Mouse (Mus musculus) mouse trophoblast stem cell (cell line): Measurements from ENCODE around the gene Aif1.

Source experiments
- in situ Hi-C, 2 experiments: fragments of 300-500 bp; cut with MseI, MboI; formaldehyde crosslinking; loops; 2 replicates in 1 of 2; 3 replicates in 1 of 2; pipeline ENCODE4 v1.15.1; 2025

Aif1 gene

DNA sequence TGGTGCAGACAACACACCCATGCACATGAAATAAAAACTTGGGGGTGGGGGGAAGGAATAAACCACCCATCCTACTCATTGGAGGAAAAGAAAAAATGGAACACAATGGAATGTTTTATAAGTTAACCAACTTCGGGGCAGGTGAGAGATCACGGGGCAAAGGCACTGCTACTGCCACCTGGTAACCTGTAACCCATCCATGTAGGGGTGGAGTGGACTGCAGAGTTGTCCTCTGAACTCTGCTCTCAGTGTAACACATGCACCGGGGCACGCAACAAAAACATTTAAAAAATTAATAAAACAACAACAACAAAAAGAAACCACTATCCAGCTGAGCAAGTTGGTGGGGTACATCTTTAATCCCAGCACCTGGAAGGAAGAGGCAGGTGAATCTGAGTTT, 23.7 kb downstream of the Aif1 start:
- in situ Hi-C loops, result no loop called here

DNA sequence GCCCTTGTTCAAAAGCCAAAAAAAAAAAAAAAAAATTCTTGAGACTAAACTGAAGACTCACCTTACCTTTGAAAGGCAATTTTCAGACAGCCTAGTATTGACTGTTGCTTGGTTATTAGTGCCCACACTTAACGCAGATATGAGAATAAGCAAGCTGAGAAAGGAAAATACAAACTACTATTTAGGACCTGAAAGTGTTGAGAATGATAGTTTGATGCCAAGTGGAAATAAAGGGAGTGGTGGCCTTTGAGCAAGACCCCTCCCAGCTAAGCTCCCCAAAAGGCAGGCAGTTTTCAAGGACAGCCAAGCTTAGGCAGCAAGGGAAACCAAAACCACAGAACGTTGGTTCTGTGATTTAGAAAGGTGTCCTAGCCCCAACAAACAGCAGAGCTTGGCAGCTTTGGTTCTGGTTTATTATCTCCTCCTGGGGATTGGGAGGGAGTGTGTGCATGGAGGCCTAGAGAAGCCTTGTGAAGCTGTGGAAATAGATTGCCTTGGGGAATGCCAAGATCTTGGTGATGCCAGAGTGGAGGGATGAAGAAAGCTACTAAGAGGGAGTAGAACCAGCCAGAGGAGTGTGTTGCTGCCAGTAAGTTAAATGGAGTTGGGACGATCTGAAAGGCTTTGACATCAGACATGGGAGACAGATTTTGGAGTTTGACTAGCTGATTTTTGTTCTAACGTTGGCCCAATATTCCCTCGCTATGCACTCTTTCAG, 27.8 kb downstream of the Aif1 start:
- in situ Hi-C loops, result no loop called here

GRCm38 (mm10) chr17:35147348-35147747, 28.5 kb downstream of the Aif1 start:
- in situ Hi-C loops, result no loop called here

- in situ Hi-C loops, result no loop called here
These were observed 29.7 kb downstream of the Aif1 start for GRCm38 (mm10) chr17:35146139-35146538.

- in situ Hi-C loops, result no loop called here
These were observed 33.9 kb downstream of the Aif1 start for GRCm38 (mm10) chr17:35141971-35142370.

DNA sequence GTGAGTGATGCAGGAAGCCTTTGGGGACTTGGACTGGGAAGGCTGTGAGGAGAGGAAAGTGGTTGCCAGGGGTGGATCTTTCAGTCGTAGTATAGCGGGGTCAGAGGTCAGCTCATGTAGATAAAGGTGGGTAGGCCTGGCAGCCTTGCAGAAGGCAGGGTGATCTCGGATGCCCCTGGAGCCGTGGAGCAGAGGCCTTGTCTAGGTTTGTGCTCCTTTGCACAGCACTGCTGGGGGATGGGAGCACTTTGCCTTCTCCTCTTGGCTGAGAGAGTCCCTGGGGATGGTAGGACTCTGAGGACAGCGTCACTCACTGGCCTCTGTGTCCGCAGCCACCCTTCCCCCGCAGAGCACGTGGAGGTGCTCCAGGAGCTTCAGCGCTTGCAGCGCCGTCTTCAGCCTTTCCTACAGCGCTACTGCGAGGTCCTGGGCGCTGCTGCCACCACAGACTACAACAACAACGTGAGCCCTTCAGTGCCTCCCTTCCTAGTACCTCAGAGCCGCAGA, 35.3 kb downstream of the Aif1 start:
- in situ Hi-C loops, result no loop called here

DNA sequence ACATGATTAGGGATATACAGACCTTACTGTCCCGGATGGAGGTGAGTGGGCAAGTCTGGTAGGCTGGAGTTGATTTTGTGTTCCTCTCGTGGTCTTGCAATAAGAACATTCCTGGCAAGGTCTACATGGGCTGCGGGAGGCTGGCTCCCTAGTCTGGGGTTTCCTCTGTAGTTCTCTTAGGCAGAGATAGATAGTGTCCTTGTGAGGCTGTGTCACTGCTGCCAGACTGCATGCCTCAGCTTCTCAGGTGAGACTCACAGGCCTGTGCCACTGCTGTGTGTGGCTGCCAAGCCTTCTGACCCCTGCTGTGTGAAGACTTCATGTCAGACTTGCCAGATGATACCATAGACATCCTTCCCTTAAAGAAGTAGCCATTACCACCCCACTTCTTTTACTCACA, 36.6 kb downstream of the Aif1 start:
- in situ Hi-C loops, result no loop called here

GRCm38 (mm10) chr17:35135591-35136320, 40.1 kb downstream of the Aif1 start:
- in situ Hi-C loops, result no loop called here

DNA sequence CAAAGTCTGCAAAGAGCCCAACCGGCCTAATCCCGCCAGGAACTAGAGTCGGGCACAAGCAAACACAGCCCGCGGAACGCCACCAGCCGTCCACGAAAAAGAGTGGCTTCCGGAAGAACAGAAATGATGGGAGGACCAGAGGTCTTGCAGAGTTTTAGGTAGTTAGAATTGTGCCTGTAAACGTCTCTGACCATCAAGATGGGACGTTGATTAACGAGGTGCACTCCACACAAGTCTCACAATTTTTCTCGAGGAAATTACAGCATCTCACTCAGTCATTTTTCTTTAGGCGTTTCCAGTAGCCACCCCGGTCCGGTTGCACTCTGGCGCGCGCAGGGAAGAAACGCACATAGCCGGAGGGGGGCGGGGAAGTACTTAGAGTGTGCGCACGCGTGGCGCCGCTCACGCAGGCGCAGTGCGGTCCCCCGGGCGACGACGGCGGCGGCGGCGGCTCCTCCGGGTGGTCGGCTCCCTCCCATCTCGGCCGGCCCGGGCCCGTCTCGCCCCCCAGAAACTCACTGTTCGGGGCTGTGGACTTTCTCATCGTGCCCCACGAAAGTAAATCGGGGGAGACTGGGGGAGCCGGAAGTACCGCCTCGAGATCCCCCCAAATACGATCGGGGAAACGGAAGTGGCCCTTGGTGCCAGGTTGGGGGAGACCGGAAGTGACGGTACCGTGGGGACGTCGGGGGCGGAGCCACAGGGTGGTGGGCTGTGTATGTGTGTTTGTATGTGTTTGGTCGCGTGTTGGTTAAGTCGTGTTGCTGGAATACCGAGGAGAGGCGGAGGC, 40.9 kb downstream of the Aif1 start, which contains the start of gene Bag6:
Bag6 (plus strand) TSS at position 378 of the 790 bp plus-strand sequence.
- in situ Hi-C loops, result no loop called here

DNA sequence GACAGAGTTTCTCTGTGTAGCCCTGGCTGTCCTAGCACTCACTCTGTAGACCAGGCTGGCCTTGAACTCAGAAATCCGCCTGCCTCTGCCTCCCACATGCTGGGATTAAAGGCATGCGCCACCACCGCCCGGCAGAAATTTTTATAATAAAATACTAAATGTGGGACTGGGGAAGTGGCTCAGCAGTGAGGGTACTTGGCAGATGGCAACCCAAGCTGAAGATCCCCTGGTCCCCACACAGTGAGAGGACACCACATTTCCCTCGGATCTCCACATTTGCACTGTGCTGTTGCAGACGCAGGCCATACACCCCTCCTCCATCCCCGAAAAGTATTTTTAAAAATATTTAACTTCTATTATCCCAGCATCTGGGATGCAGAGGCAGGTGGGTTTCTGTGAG, 42.4 kb downstream of the Aif1 start:
- in situ Hi-C loops, result no loop called here

DNA sequence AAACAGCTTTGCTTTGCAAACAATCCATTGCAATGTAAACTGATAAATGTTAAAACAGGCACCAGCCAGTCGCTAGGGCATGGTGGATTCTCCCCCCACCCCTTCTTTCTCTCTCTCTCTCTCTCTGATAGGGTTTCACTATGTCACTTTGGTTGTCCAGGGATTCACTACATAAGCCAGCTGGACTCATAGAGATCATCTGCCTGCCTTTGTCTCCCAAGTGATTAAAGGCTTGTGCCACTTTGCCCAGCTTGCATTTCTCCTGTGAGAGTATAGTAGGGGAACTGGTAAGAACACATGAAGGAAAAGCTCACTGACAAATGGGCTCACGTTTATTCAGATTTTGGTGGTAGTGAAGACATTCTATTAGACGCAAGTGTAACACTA, 43.7 kb downstream of the Aif1 start:
- in situ Hi-C loops, result no loop called here

- in situ Hi-C loops, result no loop called here
These were observed 44.2 kb downstream of the Aif1 start, which contains the start of gene Apom for GRCm38 (mm10) chr17:35131500-35132173. Gene Apom, minus strand, starts transcription at chr17:35132050.

DNA sequence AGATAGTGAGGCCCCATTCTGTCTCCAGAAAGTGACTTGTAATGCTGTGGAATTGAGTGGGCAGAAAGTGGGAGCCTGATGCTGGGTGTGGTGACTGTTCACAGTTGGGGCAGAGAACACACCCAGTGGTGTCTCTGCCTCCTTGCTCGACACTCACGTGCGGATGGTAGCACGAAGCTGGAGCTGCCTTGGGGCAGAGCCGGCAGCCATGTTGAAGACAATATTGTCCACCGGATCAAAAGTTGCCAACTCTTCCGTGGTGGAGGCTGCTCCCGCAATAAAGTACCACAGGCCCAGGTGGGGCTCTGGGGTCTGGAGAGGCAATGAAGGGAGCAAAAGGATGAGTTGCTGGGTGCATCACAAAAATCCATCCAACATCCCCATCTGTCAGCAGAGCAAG, 44.8 kb downstream of the Aif1 start:
- in situ Hi-C loops, result no loop called here

DNA sequence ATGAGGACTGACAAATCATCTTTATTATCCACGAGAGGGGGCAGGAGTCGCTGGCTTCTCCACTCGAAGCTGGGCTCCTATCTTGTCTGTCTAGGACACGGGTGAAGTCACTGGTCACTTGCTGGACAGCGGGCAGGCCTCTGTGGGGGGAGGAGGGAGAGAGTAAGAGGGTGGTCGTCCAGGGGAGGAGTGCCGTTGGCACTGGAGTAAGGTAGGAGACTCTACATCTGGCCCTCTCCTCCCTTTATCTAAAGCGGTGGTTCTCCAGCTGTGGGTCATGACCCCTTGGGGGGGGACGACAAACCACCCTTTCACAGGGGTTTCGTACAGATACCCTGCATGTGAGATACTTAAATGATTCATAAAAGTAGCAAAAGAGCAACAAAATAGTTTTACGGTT, 46.9 kb downstream of the Aif1 start:
- in situ Hi-C loops, result no loop called here

DNA sequence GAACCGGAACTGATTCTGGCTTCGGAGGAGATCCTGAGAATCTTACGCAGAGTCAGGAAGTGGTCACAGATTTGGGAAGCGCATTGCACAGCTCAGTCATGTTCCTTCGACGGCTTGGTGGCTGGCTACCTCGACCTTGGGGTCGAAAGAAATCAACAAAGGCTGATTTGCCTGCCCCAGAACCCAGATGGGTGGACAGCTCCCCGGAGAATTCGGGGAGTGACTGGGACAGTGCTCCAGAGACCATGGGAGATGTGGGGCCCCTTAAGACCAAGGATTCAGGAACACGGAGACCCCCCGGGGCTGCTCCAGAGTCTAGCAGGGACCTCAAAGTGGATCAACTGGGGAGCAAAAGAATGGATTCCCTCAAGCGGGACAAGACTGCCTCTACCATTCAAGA, 48.9 kb downstream of the Aif1 start:
- in situ Hi-C loops, result no loop called here

DNA sequence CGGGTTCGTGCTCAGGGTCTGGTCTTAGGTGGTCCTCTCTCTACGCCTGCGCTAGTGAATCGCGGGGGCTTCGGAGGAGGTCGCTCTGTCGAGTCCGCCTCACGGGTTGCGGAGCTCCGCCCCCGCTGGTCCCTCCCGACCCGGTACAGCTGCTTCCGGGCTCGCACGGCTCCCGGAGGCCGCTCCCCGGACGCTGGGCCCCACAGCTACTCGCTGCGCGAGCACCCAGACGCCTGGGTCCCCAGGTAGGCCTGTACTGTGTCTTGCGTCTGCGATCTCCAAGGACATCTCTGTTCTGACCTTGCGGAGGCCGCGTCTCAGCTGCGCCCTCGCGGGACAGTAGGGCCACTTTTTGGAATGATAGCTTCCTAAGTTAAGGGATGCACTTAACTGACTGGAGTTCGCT, 49.7 kb downstream of the Aif1 start, which contains the start of gene D17H6S53E:
D17H6S53E (plus strand) TSS at position 168 of the 406 bp plus-strand sequence.
- in situ Hi-C loops, result no loop called here

DNA sequence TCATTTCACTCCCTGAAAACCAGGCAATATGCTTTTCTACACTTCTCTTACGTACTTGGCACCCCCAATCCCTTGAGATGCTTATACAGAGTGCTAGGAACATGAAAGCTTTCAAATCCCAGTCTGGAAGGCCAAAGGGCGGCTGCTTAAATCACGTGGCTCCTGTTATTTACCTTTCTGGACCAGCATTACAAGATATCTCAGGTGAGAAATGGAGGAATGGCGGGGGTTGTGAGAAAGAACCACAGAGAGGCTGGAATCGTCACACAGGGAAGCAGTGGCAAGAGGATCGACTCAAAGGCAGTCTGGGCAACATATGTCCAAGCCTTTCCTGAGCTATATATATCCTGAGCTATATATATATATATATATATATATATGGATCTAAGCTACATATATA, 50.3 kb downstream of the Aif1 start:
- in situ Hi-C loops, result no loop called here

DNA sequence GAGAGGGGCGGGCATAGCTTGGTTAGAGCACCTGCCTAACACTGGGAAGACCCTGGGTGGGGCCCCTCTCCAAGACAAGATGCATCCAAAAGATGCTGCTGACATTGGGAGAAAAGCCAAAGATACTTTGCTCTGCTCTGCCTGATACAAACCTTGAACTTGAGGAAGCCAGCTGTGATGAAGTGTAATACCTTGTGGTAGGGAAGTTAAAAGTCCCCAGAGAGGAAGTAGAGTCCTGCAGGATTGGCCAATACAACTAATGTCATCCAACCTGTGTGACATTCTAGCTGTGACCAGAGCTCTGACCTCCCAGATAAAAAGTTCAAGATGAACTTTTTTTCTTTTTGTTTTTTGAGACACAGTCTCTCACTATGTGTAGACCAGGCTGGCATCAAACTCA, 50.8 kb downstream of the Aif1 start:
- in situ Hi-C loops, result no loop called here

GRCm38 (mm10) chr17:35124261-35124896, 51.5 kb downstream of the Aif1 start:
- in situ Hi-C loops, result loop anchor here in 1 of 2 experiments (25.0 kb wide), 1 partner anchor 112 kb away; the partner anchor contains the start of genes Vars and Vwa7

DNA sequence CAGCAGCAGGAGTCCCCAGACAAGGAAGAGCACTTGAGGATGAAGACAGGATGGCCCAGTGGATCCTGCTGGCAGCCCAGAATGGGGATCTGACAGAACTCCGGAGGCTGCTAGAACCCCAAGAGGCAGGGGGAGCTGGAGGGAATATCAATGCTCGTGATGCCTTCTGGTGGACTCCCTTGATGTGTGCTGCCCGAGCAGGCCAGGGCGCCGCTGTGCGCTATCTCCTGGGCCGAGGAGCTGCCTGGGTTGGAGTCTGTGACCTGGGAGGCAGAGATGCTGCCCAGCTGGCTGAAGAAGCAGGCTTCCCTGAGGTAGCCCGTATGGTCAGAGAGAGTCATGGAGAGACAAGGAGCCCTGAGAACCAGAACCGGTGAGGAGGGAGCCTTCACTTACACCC, 52.6 kb downstream of the Aif1 start:
- in situ Hi-C loops, result loop anchor here in 1 of 2 experiments (25.0 kb wide), 1 partner anchor 111 kb away; the partner anchor contains the start of genes Vars and Vwa7

DNA sequence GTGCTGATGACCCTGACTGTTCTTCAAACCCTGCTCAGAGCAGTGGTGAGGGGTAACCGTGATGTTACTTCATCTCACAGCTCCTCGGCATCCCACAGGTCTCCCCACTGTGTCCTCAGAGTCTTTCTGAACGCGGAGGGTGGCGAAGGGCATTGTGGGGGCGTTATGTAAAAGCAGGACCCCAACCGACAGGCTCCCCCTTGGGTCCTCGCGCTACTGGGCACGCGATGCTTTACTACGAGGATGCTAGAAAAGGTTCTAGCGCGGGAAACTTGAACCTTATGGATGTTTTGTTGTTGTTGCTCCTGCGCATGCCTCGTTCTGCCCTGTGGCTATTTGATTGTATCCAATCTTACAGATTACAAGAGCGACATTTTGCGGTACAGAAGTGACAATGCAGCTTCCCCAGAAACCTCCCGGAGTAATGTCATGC, 54.0 kb downstream of the Aif1 start, which contains the start of gene Csnk2b:
Csnk2b (minus strand) TSS at position 183 of the 433 bp plus-strand sequence.
- in situ Hi-C loops, result loop anchor here in 1 of 2 experiments (25.0 kb wide), 1 partner anchor 110 kb away; the partner anchor contains the start of genes Vars and Vwa7
